Mouse (Mus musculus) CH12.LX (cell line): ENCODE data around the gene Sfxn3.

Experiments
- CTCF ChIP-seq, 2 experiments: IDR thresholded peaks in 1 of 2; conservative IDR thresholded peaks in 1 of 2; 2 replicates each; pipeline ENCODE4 v1.5.1; 2011 to 2012; ENCODE audit warnings: low read depth in 2 of 2, low read length in 2 of 2, improper control_type of control experiment in 1 of 2, inconsistent platforms in 1 of 2, mild to moderate bottlenecking in 1 of 2, moderate library complexity in 1 of 2
- ELF1 ChIP-seq: IDR thresholded peaks from 2 replicates; pipeline ENCODE4 v1.6.1; 2014; ENCODE audit warnings: low read depth, mild to moderate bottlenecking, inconsistent platforms, low read length, improper control_type of control experiment
- EP300 ChIP-seq: IDR thresholded peaks from 2 replicates; pipeline ENCODE4 v1.6.1; 2011; ENCODE audit warnings: low read length, improper control_type of control experiment
- KAT2A ChIP-seq: IDR thresholded peaks from 2 replicates; pipeline ENCODE4 v1.6.1; 2012; ENCODE audit warnings: low read length, improper control_type of control experiment, inconsistent platforms; ENCODE audit not compliant: insufficient replicate concordance
- MAX ChIP-seq: IDR thresholded peaks from 2 replicates; pipeline ENCODE4 v1.6.1; 2011; ENCODE audit warnings: low read length, improper control_type of control experiment
- TBP ChIP-seq: conservative IDR thresholded peaks from 2 replicates; pipeline ENCODE4 v1.6.1; 2011; ENCODE audit warnings: low read depth, low read length, improper control_type of control experiment
- TCF12 ChIP-seq: IDR thresholded peaks from 2 replicates; pipeline ENCODE4 v1.6.1; 2014; ENCODE audit warnings: low read depth, mild to moderate bottlenecking, inconsistent platforms, low read length, improper control_type of control experiment
- USF1 ChIP-seq: IDR thresholded peaks from 2 replicates; pipeline ENCODE4 v1.6.1; 2014; ENCODE audit warnings: low read depth, mild to moderate bottlenecking, inconsistent platforms, low read length, improper control_type of control experiment
- USF2 ChIP-seq: conservative IDR thresholded peaks from 2 replicates; pipeline ENCODE4 v1.6.1; 2011; ENCODE audit warnings: low read depth, low read length, improper control_type of control experiment
- ZC3H11A ChIP-seq: IDR thresholded peaks from 2 replicates; pipeline ENCODE4 v1.6.1; 2012; ENCODE audit warnings: low read depth, mild to moderate bottlenecking, inconsistent platforms, low read length, improper control_type of control experiment

DNA sequence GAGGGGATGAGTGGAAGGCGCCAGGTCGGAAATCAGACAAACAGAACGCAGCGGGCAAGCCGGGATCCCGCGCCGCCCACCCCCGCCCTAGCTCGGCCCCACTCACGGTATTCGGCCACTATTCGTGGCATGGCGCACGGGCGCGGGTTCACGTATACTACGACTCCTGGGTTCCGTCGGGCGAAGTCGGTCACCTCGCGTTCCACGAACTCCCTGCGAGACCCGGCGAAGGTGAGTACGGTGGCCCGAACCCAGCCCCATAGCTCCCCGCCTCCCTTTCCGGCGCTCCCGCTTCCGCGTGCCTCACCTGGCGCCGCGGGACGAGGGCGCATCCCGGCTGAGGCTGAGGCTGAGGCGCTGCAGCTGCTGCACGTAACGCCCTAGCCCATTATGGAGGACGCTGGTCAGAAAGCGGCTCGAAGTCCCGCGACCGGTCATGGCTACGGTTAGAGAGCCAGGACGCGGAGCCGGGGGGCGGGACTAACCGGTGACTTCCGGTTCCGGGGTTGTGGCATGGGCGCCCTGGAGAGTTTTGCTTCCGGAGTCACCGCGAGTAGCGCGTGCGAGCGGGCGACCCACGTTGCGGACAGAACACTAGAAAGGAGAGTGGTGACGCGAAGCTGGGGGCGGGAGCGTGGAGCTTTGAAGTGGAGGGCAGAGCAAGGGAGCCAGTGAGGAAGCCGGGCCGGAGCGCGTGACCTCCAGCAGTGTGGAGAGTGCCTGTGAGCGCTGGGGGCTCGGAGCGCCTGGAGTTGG is 41.2 kb upstream of the Sfxn3 start, which contains the start of gene Mrpl43:
- TF ChIP-seq KAT2A (peak; percentile 91; the same call in 1 of the 2 replicates), USF1 (peak; percentile 23; the same call in 1 of the 2 replicates), USF2 (no peak), ELF1 (peak; percentile 89), CTCF (conservative IDR thresholded peaks at IDR 0.05 in 1 of 2, IDR thresholded peaks at IDR 0.05 in 1 of 2; ENCODE audit: low read depth in 2 of 2, low read length in 2 of 2) (no peak), TCF12 (peak; percentile 74), TBP (no peak; the same call in 1 of the 2 replicates), EP300 (no peak), ZC3H11A (no peak), MAX (peak; percentile 97)
